Mouse (Mus musculus) cortical plate, adult 2 months (tissue): ENCODE measurements around the gene Gm17018.

Experiments used
- CTCF ChIP-seq: fragments of 200-500 bp; IDR thresholded peaks from 2 replicates; pipeline ENCODE4 v1.5.1; 2011; ENCODE audit warnings: mild to moderate bottlenecking, control low read depth, low read length; ENCODE audit not compliant: insufficient read depth; ENCODE audit errors: extremely low read depth
- POLR2A ChIP-seq: fragments of 200-500 bp; IDR thresholded peaks from 2 replicates; pipeline ENCODE4 v1.6.1; 2011; ENCODE audit warnings: mild to moderate bottlenecking, low read length, control low read depth; ENCODE audit not compliant: insufficient read depth; ENCODE audit errors: extremely low read depth

- TF ChIP-seq CTCF, result no peak
- TF ChIP-seq POLR2A, result no peak
Observed at GRCm38 (mm10) chr19:45586850-45587249, 26.4 kb downstream of the Gm17018 start.
